Mouse (Mus musculus): ENCODE measurements around the gene Nfix.

Gene Nfix

GRCm38 (mm10) chr8:84664566-84665384, 135.4 kb downstream of the Nfix start:
- peak; percentile 56 to 68 for DNase-seq (ENCODE audit: low spot score in 2 of 2)

- peak; percentile 90 to 94 for DNase-seq (ENCODE audit: low spot score in 2 of 2)
These were observed 136.4 kb downstream of the Nfix start for GRCm38 (mm10) chr8:84663483-84664327.

- peak; percentile 87 to 91 for DNase-seq (ENCODE audit: low spot score in 2 of 2)
These were observed 137.5 kb downstream of the Nfix start, which contains the start of gene Ier2 for GRCm38 (mm10) chr8:84662581-84663065. TSS of gene Ier2 (minus strand) at chr8:84662852.

- no peak for DNase-seq (ENCODE audit: low spot score in 2 of 2)
These were observed 138.1 kb downstream of the Nfix start for GRCm38 (mm10) chr8:84661961-84662571.

GRCm38 (mm10) chr8:84661458-84661871, 138.7 kb downstream of the Nfix start:
- DNase-seq (ENCODE audit: low spot score in 2 of 2): no peak

- no peak for DNase-seq (ENCODE audit: low spot score in 2 of 2)
These were observed 139.2 kb downstream of the Nfix start for GRCm38 (mm10) chr8:84660819-84661457.

GRCm38 (mm10) chr8:84659936-84660818, 140.0 kb downstream of the Nfix start:
- no peak for DNase-seq (ENCODE audit: low spot score in 2 of 2)

GRCm38 (mm10) chr8:84658951-84659350, 141.2 kb downstream of the Nfix start:
- no peak for DNase-seq (ENCODE audit: low spot score in 2 of 2)

- no peak for DNase-seq (ENCODE audit: low spot score in 2 of 2)
These were observed 142.5 kb downstream of the Nfix start for GRCm38 (mm10) chr8:84657680-84658079.

GRCm38 (mm10) chr8:84657203-84657602, 142.9 kb downstream of the Nfix start:
- no peak for DNase-seq (ENCODE audit: low spot score in 2 of 2)

GRCm38 (mm10) chr8:84656641-84657126, 143.5 kb downstream of the Nfix start:
- DNase-seq (ENCODE audit: low spot score in 2 of 2): no peak

GRCm38 (mm10) chr8:84656191-84656525, 144.0 kb downstream of the Nfix start:
- DNase-seq (ENCODE audit: low spot score in 2 of 2): no peak

GRCm38 (mm10) chr8:84655336-84656190, 144.6 kb downstream of the Nfix start:
- no peak for DNase-seq (ENCODE audit: low spot score in 2 of 2)

- DNase-seq (ENCODE audit: low spot score in 2 of 2): no peak
These were observed 145.5 kb downstream of the Nfix start for GRCm38 (mm10) chr8:84654597-84654996.

GRCm38 (mm10) chr8:84653092-84653631, 147.0 kb downstream of the Nfix start:
- DNase-seq (ENCODE audit: low spot score in 2 of 2): no peak

GRCm38 (mm10) chr8:84650213-84650612, 149.9 kb downstream of the Nfix start:
- no peak for DNase-seq (ENCODE audit: low spot score in 2 of 2)

All from frontal cortex, postnatal 25 days (tissue).